Mouse (Mus musculus) CD4-positive helper T cell, adult 2 months (primary cell): ENCODE results near the gene Ncstn.

Experiments used
- DNase-seq: peaks from one replicate; pipeline ENCODE4 v3.0.0-alpha.2; 2012; ENCODE audit warnings: low read depth, missing footprints, low spot score

Gene Ncstn

DNA sequence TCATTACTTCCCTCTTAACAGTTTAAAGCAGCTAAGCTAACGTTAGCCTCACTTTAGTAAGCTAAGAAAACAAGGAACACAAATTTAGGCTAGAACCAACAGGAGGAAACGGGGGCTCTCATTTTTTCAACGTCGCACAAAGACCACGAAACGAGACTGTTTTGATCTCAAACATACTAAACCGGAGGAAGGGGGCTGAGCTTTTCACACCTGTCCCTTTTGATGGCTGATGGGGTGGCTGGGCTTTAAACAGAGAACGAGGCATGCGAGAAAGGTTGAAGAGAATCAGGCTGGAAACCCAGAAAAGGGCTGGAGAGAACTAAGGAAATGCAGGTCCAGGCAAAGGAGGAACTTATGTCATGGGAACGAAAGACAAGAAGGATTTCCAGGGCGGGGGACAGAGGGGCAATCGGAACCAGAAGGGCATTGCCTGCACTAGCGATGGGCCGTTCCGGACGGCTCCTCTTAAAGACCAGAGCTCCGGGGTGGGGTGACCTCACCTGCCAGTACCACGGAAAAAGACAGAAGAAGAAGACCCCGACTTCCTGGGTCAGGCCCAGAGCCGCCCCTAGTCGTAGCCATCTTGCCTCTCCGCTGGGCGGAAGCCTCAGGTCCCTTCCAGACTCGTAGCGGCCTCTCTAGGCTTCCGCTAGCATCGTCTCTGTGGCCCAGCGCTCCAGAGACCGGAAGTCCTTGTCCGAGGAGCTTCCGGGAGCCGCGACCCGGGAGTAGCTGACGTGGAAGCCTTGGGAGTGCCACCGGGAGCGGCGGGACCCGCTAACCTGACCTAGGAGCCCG is at the start of gene Ncstn, which contains the start of gene Copa:
TSS of gene Ncstn (minus strand) at position 695 of the 798 bp plus-strand sequence.
TSS of gene Copa (plus strand) at position 429 of the 798 bp plus-strand sequence.
- DNase-seq, result peak; percentile 94

DNA sequence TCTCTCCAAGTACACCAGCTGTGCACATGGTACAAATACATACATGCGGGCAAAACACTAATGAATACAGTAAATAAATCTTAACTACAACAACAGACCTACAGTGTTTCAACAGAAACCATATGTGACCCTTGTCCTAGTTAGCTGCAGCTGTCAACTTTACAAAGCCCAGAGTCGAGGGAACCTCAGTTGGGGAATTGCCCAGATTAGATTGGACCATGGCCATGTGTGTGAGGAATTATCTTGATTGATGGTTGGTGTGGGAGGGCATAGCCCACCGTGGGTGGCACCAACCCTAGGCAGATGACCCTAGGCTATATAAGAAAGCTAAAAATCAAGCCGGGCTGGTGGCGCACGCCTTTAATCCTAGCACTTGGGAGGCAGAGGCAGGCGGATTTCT is 49.7 kb upstream of the Ncstn start:
- DNase-seq, result no peak

DNA sequence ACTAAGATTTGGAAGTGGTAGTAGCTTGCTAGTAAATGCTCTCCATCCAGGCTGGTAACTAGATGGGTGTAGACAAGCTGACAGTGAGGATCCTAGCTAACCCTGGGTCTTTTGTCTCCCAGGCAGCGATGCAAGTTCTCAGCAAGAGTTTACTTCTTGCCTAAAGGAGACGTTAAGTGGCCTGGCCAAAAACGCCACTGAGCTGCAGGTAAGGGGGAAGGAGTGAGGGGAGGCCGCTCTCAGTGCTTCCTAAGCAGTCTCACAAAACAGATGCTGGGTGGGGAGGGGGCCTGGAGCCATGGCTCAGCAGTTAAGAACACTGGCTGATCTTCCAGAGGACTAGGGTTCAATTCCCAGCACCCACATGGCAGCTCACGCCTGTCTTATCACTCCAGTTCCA is 47.2 kb upstream of the Ncstn start:
- DNase-seq, result no peak

DNA sequence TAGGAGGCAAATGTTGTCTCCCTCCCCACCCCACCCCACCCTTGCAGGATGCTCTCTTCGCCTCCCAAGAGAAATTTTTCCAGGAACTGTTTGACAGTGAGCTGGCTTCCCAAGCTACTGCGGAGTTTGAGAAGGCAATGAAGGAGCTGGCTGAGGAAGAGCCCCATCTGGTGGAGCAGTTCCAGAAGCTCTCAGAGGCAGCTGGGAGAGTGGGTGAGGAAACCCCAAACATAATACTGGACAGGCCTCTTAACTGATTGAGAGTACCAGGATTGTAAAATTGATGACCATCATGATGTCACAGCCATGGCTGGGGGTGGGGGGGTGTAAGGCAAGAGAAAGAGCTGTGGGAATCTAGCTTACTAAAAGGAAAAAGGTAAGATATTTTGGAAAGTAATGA is 46.5 kb upstream of the Ncstn start:
- no peak for DNase-seq

DNA sequence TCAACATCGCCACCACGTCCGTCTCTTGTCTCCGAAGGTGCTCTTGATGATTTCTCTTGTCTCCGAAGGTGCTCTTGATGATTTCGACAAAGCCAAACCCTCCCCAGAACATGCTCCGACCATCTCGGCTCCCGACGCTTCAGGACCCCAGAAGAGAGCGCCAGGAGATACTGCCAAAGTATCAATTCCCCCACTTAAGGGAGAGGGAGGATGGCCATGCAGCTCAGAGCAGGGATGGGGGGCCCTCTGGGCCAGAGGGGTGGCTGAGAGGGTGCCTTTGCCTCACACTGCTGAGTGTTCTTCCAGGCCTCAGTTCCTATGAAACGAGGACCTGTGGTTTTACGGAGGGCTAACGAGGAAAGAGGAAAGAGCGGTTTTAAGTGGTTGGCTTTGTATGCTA is 46.0 kb upstream of the Ncstn start:
- no peak for DNase-seq

DNA sequence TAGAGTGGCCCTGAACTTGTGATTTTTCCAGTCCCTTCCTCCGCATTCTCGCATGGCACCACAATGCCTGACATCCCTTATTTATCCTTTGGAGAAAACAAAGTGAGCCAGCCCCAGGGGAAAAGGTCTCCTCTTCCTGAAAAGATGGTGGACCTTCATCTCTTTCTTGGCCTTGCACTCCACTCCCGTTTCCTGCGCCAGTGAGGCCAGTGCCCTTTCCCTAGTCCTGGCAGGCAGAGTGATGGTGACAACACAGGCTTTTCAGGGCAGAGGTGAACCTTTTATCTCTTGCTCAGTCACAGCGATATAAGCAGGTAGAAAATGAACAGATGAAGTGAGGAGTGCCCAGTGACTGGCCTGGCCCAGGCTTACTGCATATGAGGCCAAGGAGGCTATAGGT is 44.9 kb upstream of the Ncstn start:
- no peak for DNase-seq

DNA sequence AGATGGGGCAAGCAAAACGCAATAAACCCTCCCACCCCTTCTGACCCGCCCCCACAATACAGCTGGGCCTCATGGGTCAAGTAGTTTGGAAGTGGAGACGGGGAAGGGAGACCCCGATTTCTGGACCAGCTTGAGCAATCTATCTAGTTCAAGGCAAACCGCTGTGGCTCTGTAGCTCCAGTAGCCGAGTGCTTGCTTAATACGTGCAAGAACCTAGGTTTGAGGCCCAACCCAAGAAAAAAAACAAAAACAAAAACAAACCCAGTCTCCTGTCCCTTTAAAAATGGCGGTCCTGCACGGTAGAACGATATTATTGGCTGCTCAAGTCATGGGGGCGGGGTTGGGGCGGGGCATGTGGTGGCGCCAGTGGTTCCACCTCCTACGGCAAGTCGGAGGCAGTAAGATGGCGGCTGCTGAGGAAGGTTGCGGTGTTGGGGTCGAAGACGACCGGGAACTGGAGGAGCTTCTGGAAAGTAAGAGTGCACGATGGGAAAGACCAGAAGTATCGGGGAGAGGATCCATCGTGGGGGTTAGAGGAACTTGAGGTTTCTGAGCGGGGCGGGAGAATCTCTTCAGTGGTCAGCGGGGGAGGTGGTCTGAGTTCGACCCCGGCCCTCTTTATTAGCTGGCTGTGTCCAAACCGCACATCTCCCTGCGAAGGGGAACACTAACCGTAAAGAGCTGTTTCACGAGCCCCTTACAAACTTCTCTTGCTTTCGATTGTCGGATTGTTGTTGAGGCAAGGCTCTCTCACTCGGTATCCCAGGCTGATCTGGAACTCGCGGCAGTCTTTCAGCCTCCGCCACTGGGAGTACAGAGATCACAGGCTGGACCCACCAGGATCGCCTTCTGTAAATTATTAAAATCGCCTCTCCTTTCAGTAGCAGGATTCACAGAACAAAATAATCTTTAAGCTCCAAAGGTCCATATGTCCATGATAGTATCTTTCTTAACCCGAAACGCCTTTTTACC is 44.1 kb upstream of the Ncstn start, which contains the start of gene Pex19:
TSS of gene Pex19 (plus strand) at position 380 of the 972 bp plus-strand sequence.
- peak; percentile 93 for DNase-seq

DNA sequence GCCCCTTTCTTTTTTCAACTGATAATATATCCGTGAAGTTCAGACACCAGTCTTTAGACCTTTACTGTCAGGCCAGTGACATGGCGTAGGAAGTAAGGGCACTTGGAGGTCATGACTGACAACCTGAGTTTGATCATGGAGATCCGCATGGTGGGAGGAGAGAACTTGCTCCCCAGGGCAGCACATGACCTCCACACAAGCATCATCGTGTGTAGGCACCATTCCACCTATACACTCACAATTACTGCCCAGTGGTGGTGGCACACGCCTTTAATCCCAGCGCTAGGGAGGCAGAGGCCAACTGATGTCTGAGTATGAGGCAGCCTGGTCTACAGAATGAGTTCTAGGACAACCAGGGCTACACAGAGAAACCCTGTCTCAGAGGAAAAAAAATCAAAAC is 42.0 kb upstream of the Ncstn start:
- no peak for DNase-seq

DNA sequence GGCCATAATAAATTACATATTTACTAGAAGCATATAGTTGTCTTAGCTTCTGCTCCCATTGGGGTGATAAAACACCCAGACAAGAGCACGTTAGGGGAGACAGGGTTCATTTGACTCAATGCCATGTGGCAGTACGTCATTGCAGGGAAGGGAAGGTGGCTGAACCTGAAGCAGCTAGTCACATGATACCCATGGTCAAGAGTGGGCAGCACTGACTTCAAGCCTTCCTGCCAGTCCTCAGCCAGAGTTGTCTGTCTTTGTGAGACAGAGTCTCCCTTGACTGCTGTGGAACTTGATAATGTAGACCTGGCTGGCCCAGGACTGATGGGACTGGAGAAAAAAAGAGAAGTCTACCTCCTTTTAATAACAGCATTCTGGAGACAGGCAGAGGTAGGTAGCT is 40.1 kb upstream of the Ncstn start:
- no peak for DNase-seq

DNA sequence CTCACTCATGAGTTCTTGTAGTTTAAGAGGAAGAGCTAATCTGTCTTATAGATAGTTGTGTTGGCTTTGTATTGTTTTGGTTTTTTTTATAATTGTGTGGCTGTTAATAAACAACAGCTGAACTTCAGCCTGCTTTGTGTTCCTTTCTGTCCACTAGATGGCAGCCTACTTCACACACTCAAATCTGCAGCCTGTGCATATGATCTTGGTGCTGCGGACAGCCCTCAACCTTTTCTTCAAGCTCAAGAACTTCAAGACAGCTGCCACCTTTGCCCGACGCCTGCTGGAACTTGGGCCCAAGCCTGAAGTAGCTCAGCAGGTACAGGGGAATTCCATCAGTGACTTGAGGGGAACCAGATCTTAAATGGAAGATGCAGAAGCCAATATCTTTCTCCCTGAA is 37.1 kb upstream of the Ncstn start:
- peak; percentile 70 for DNase-seq

DNA sequence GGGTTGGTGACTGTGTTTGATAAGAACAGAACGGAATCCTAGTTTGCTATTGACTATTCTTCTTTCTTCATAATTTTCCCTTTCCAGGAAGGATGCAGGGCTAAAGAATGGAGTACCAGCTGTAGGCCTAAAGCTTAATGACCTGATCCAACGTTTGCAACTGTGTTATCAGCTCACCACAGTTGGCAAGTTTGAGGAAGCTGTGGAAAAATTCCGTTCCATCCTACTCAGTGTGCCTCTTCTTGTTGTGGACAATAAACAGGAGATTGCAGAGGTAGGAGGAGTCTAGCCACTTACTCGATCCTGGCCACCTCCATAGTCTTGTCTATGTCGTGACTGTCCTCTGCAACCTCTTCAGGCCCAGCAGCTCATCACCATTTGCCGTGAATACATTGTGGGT is 36.5 kb upstream of the Ncstn start:
- DNase-seq, result no peak

DNA sequence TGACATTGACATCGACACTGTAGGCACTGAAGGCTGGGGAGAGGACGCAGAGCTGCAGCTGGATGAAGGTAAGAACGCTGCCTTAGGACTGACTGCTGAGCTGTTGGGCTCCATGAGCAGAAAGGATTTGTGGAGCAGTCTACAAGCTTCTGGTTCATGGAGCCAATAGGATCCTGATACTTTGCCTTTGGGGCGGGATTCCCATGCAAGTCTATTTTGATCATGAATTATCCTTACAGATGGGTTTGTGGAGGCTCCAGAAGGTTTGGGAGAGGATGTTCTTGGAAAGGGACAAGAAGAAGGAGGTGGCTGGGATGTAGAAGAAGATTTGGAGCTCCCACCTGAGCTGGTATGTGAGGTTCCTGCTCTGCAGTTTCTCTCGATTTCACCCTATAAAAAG is 34.4 kb upstream of the Ncstn start:
- DNase-seq, result no peak

DNA sequence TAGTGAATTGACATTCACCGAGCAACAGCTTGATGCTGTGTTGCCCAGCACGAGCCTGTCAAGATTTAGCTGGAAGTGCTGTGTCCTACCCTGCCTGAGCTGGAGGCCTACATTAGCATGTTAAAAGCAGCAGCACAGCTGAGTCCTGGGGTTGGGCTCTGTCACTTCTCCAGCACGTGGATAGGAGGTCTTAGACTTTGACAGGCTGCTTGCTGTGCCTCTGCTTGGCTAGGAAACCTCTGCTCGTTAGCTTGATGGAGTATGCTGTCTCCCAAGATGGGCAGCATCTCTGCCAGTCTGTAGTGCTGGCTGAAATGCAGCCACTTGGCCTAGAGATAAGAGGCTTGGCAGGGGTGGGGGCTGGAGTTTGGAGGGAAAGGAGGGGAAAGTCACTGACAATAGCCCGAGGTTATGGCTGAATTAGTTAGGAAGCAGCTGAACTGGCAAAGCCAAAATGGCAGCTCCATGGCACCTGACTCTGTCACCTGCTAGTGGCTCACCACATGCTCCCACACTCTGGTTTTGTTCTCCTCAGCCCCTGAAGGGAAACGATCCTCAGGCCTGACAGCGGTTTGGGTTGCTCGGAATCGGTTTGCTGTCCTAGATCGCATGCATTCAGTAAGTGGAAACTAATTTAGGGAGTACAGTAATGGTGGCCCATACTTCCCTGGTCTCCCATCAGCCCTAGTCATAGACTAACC is 25.3 kb upstream of the Ncstn start:
- no peak for DNase-seq

DNA sequence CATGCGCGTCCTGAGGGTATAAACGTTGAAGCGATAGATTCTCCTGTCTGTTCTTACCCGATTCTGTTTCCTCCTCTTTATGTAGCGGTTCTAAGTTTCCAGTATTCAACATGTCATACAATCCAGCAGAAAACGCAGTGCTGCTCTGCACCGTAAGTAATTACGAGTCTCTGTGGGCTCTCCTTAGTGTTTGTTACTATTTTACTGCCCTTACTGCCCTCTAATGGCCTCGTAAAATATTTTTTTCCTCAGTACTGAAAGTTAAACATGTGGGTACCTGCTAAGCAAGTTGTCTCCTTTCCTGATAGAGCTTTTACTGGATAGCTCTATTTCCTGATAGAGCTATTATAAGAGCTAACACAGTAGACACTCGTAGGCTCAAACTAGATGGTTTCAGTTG is 22.5 kb upstream of the Ncstn start:
- no peak for DNase-seq

DNA sequence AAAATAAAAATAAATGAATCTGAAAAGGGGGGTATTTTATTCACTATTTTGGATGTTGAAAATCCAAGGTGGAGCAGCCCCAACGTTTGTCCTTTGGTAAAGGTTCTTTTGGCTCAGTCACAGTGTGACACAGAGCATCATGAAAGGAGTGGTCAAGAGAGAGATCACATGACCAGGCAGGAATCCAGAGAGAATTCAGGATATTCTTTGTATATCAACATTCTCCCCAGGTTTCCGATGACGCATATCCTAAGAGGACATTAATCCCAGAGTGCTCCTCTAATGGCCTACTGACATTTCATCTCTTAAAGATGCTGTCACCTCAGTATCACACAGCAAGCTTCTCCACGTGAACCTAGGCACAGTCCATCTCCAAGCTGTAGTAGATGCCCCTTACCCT is 21.0 kb upstream of the Ncstn start:
- DNase-seq, result no peak

DNA sequence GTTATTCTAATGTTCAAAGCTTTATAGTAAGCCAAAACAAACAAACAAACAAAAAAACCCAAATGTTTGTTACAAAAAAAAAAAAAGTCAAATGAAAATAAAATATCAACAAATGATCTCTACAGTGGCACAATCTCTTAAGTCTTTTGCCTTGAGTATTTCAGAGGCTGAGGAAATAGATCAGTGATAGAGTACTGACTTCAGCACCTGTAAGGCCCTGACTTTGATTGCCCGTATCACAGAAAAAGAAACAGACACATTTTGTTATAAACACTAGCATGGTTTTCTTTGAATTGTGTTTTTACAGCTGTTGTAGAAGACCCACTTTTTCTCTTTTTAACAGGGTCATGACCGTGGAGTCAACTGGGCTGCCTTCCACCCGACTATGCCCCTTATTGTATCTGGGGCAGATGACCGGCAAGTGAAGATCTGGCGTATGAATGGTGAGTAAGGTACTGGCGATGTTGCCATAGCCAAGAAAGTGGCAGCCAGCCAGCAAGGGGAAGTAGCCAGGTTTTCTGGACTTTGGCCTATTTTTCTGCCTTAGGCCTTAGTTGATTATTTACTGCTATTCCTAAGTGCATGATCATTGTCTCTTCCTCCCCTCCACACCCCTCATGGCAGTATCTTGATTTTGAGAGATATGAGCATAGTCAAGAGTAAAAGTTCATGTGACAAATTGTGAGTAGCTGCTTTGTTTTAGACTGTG is 16.9 kb upstream of the Ncstn start:
- DNase-seq, result no peak

DNA sequence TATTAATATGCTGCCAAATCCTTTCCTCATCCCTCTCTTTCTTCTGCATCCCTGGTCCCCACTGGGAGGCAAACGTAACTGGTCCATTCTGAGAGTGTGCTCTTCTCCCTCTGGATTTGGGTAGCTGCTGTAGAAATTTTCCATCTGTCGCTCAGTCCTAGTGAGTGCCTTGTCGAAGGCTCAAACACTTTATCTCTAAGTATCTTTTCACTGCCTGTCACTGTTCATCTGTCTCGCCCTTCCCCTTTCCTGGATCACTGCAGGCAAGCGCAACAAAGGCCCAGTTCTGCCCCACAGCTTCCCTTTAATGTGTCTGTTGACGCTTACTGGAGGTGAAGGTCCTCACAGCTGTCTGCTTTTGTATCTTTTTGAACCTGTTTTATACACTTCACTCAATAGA is 12.6 kb upstream of the Ncstn start:
- DNase-seq, result no peak

DNA sequence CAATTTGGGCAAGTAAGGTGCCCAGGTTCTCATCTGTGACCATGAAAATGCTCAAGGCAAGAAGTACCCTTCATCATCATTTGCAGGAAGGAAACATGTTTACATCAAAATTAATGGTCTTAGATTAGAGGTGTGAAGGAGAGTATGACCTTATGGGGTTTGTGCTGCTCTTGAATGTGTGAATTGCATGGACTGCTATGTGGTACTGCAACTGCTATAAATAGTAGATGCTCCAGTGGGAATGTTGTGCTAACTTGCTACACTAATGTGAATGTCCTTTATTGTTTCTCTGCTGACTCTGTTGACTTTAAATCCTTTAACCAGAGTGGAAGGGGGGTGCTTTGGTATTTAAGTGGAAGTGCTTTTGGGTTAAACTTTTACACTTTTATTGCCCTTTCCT is 11.7 kb upstream of the Ncstn start:
- no peak for DNase-seq

DNA sequence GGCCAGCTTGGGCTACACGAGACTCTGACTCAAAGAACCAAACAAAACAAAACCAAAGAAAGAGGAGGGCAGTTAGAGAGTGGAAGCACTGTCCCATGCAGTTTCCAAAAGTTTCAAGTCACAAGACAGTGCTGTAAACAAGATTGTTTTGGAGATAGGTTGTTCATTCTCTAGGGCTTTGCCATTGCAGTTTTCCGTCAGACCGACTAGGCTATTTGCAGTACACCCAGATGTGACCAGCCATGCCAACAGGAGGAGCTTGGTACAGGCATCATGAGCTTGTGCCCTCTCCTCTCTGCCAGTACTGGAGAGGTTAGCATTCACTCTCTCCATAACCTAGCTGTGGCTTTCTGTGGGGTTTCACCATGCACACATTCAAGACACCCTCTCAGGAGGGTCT is 10.9 kb upstream of the Ncstn start:
- DNase-seq, result no peak

DNA sequence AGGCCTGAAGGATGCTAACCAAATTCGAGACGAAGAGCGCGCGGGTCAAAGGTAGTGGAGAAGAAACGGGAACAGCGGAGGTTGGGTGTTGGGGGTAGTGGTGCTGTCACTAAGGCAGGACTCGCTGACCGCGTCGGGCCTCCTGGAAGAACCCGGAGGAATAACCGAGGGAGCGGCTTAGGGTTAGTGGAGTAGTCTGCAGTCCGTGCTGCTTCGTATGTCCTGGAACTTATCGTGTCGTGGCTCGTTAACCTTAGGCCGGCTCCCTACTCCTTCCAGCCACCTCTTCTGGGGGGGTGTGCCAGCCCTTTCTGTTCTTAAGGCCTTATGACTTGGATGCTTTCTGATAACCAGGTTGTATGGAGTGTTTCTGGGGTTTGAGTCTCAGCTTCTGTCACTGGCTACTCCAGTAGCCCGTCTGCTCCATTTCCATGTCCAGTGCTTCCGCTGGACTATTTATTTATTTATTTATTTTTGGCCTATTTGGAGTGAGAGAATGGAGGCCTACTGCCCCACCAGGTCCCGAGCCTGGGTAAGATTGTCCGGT is 377 bp upstream of the Ncstn start:
- DNase-seq, result no peak

DNA sequence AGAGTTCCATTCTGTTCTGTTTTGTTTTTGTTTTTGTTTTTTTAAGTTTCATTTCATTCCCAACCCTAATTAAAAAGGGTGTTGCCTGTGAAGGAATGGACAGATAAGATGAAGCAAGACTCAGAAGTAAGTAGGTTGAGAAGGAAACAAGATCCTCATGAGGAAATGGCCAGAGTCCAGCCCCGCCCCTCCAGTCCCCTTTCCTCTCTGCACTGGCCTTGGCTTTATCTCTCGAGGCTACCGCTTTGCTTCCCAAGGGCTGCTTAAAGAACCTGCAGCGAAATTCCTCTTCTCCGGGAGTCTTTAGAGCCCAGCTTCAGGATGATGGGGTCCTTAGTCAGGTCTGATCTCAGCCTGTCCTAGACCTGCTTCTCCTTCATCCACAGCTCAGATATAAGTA is 4.6 kb downstream of the Ncstn start:
- DNase-seq, result no peak
